Mouse (Mus musculus): Measurements from ENCODE around the gene Bace2. TPM values are rescaled to one million over a fixed set of nuclear protein-coding genes. Genes with fewer than 3 reads are reported as not detected.

The Bace2 gene
- polyA plus RNA-seq, 1 experiment, result 0.53 TPM

DNA sequence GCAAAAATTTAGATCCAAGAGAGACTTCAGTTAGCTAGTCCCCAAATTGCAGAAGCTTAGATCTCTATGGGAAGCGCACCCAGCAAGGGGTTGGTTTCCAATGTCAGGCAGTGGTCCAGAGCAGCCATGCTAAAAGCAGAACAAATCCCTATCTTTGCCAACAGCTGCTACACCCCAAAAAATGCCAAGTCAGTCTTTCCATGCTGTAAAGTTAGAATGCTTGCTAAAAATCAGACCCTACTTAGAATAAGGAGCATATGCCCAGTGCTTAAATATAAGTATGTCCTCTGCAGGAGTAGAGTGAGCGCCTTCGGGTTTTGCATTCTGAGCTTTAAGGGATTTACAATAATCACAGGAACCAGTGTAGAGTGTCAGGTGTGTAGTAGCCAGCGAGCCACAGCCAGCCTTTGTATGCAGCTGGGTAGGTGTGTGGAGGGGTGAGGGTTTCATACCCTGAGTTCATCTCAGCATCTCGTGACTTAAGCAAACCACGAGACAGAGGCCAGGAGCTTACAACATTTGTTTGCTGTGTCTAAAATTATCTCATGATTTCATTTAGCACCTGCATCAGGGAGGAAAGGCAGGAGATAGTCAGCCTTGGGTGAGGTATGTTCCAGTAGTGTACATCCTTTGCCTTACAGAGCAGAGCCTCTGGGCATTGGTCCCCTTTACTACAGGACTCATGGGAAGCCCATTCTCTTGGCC lies 62.4 kb downstream of the Bace2 start:
- Histone ChIP-seq H3ac (ENCODE audit: control insufficient read depth, insufficient read length) (no peak overlapping the region), H3K27me3 (ENCODE audit: control insufficient read depth, insufficient read depth, insufficient read length) (no peaks in the 10 kb centered on the region)
- TF ChIP-seq SRF (IDR thresholded peaks at IDR 0.05; ENCODE audit: control insufficient read depth, insufficient read length, low read depth), result no peak
- TF ChIP-seq MYOD1 (IDR thresholded peaks at IDR 0.05; ENCODE audit: control insufficient read depth in 1 of 3, insufficient read length in 2 of 3, low read depth in 2 of 3), result no peak
- no peak for TF ChIP-seq REST (IDR thresholded peaks at IDR 0.05; ENCODE audit: insufficient read depth, insufficient read length)
- TF ChIP-seq USF1 (IDR thresholded peaks at IDR 0.05; ENCODE audit: low read depth), result no peak
- no peak for TF ChIP-seq E2F4 (IDR thresholded peaks at IDR 0.05; ENCODE audit: insufficient read depth)
- no peak for TF ChIP-seq CEBPB (IDR thresholded peaks at IDR 0.05; ENCODE audit: insufficient read depth, poor library complexity, severe bottlenecking)
- TF ChIP-seq MAX (IDR thresholded peaks at IDR 0.05; ENCODE audit: low read depth), result no peak
- TF ChIP-seq MYOG (IDR thresholded peaks at IDR 0.05; ENCODE audit: control insufficient read depth in 1 of 3, insufficient read depth in 1 of 3, insufficient read length in 2 of 3, low read depth in 2 of 3), result no peak
- TF ChIP-seq TCF3 (IDR thresholded peaks at IDR 0.05; ENCODE audit: insufficient read length, low read depth), result no peak
- TF ChIP-seq TCF12 (IDR thresholded peaks at IDR 0.05; ENCODE audit: insufficient read depth, poor library complexity, severe bottlenecking), result no peak
- TF ChIP-seq POLR2AphosphoS2 (IDR thresholded peaks at IDR 0.05; ENCODE audit: insufficient read length, low read depth), result no peak
- no peak for TF ChIP-seq POLR2A (IDR thresholded peaks at IDR 0.05; ENCODE audit: insufficient read length, low read depth)

DNA sequence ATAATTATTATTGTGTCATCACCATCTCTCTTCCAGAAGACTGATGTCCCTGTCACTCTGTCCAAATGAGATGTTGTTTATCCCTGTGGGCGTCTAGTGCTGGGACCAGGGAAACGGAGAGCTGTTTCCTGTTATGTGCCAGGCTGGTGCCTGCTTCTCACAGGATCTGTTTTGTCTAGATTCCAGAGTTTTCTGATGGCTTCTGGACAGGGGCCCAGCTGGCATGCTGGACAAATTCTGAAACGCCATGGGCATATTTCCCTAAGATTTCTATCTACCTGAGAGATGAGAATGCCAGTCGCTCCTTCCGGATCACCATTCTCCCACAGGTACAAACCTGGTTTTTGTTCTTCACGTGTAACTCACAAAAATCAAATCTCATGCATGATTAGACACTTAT lies 65.1 kb downstream of the Bace2 start:
- Histone ChIP-seq H3ac (ENCODE audit: control insufficient read depth, insufficient read length) (no peak overlapping the region), H3K36me3 (ENCODE audit: control insufficient read depth, insufficient read depth) (no peaks in the 10 kb centered on the region), H3K4me3 (no peak overlapping the region), H3K79me2 (ENCODE audit: control insufficient read depth, insufficient read depth) (no peaks in the 10 kb centered on the region), H3K4me2 (ENCODE audit: low read depth) (no peak overlapping the region), H3K27me3 (ENCODE audit: control insufficient read depth, insufficient read depth, insufficient read length) (no peaks in the 10 kb centered on the region)
- TF ChIP-seq E2F4 (IDR thresholded peaks at IDR 0.05; ENCODE audit: insufficient read depth), result no peak
- no peak for TF ChIP-seq SRF (IDR thresholded peaks at IDR 0.05; ENCODE audit: control insufficient read depth, insufficient read length, low read depth)
- no peak for TF ChIP-seq POLR2AphosphoS2 (IDR thresholded peaks at IDR 0.05; ENCODE audit: insufficient read length, low read depth)
- TF ChIP-seq USF1 (IDR thresholded peaks at IDR 0.05; ENCODE audit: low read depth), result no peak
- no peak for TF ChIP-seq MYOD1 (IDR thresholded peaks at IDR 0.05; ENCODE audit: control insufficient read depth in 1 of 3, insufficient read length in 2 of 3, low read depth in 2 of 3)
- no peak for TF ChIP-seq TCF3 (IDR thresholded peaks at IDR 0.05; ENCODE audit: insufficient read length, low read depth)
- TF ChIP-seq POLR2A (IDR thresholded peaks at IDR 0.05; ENCODE audit: insufficient read length, low read depth), result no peak
- no peak for TF ChIP-seq MAX (IDR thresholded peaks at IDR 0.05; ENCODE audit: low read depth)

More for the DNA sequence above, 62.4 kb downstream of the Bace2 start:
- no peak overlapping the region for H3K4me3 ChIP-seq
- H3K4me2 ChIP-seq (ENCODE audit: low read depth), result no peak overlapping the region
- H3K79me2 ChIP-seq (ENCODE audit: control insufficient read depth, insufficient read depth), result no peaks in the 10 kb centered on the region
- H3K36me3 ChIP-seq (ENCODE audit: control insufficient read depth, insufficient read depth), result no peaks in the 10 kb centered on the region

DNA sequence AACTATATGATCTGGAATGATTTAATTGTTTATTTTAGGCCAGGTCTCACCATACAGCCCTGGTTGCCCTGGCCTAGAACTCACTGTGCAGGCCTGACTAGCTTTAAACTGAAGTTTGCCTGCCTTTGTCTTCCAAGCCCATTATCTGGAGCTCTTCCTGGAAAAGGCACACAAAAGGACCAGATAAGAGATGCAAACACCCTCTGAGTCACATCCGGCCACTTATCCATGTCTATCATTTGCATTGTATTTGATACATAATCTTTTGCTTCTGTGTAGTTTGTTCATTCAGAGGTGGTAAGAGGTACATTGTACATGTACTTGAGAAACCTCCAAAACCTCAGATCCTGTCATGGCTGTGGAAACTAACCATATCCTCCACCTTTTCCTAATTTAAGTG lies 67.1 kb downstream of the Bace2 start:
- no peak overlapping the region for H3K4me3 ChIP-seq
- H3K79me2 ChIP-seq (ENCODE audit: control insufficient read depth, insufficient read depth), result no peaks in the 10 kb centered on the region
- H3K4me2 ChIP-seq (ENCODE audit: low read depth), result no peak overlapping the region
- H3K27me3 ChIP-seq (ENCODE audit: control insufficient read depth, insufficient read depth, insufficient read length), result no peaks in the 10 kb centered on the region
- no peaks in the 10 kb centered on the region for H3K36me3 ChIP-seq (ENCODE audit: control insufficient read depth, insufficient read depth)
- H3ac ChIP-seq (ENCODE audit: control insufficient read depth, insufficient read length), result no peak overlapping the region
- TF ChIP-seq E2F4 (IDR thresholded peaks at IDR 0.05; ENCODE audit: insufficient read depth), result no peak
- no peak for TF ChIP-seq POLR2AphosphoS2 (IDR thresholded peaks at IDR 0.05; ENCODE audit: insufficient read length, low read depth)
- no peak for TF ChIP-seq CEBPB (IDR thresholded peaks at IDR 0.05; ENCODE audit: insufficient read depth, poor library complexity, severe bottlenecking)
- no peak for TF ChIP-seq TCF12 (IDR thresholded peaks at IDR 0.05; ENCODE audit: insufficient read depth, poor library complexity, severe bottlenecking)
- no peak for TF ChIP-seq MYOG (IDR thresholded peaks at IDR 0.05; ENCODE audit: control insufficient read depth in 1 of 3, insufficient read depth in 1 of 3, insufficient read length in 2 of 3, low read depth in 2 of 3)
- no peak for TF ChIP-seq POLR2A (IDR thresholded peaks at IDR 0.05; ENCODE audit: insufficient read length, low read depth)
- no peak for TF ChIP-seq TCF3 (IDR thresholded peaks at IDR 0.05; ENCODE audit: insufficient read length, low read depth)
- no peak for TF ChIP-seq REST (IDR thresholded peaks at IDR 0.05; ENCODE audit: insufficient read depth, insufficient read length)
- no peak for TF ChIP-seq MAX (IDR thresholded peaks at IDR 0.05; ENCODE audit: low read depth)
- TF ChIP-seq SRF (IDR thresholded peaks at IDR 0.05; ENCODE audit: control insufficient read depth, insufficient read length, low read depth), result no peak
- TF ChIP-seq USF1 (IDR thresholded peaks at IDR 0.05; ENCODE audit: low read depth), result no peak
- TF ChIP-seq MYOD1 (IDR thresholded peaks at IDR 0.05; ENCODE audit: control insufficient read depth in 1 of 3, insufficient read length in 2 of 3, low read depth in 2 of 3), result no peak

DNA sequence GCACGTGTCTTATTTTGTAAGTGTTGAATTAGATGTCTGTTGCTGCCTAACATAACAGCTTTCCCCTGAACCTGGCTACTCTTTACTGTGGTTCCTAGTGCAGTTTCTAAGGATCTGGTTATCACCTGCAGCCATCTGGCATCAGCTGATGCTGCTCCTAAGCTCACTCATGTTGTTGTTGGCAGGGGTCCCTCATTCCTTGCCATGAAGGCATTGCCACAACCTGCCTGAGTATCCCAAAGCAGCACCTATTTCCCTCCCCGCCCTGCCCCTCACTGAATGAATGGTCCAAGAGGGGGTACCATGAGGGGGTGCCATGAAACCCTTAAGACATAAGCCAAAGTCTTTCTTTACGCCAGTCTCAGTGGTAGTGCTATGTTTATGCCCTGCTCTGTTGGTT lies 71.5 kb downstream of the Bace2 start:
- Histone ChIP-seq H3K79me2 (ENCODE audit: control insufficient read depth, insufficient read depth) (no peaks in the 10 kb centered on the region), H3K4me3 (no peak overlapping the region), H3K4me2 (ENCODE audit: low read depth) (no peak overlapping the region), H3K27me3 (ENCODE audit: control insufficient read depth, insufficient read depth, insufficient read length) (no peaks in the 10 kb centered on the region), H3K36me3 (ENCODE audit: control insufficient read depth, insufficient read depth) (no peaks in the 10 kb centered on the region), H3ac (ENCODE audit: control insufficient read depth, insufficient read length) (no peak overlapping the region)
- TF ChIP-seq MYOG (IDR thresholded peaks at IDR 0.05; ENCODE audit: control insufficient read depth in 1 of 3, insufficient read depth in 1 of 3, insufficient read length in 2 of 3, low read depth in 2 of 3), result no peak
- TF ChIP-seq TCF12 (IDR thresholded peaks at IDR 0.05; ENCODE audit: insufficient read depth, poor library complexity, severe bottlenecking), result no peak
- TF ChIP-seq MYOD1 (IDR thresholded peaks at IDR 0.05; ENCODE audit: control insufficient read depth in 1 of 3, insufficient read length in 2 of 3, low read depth in 2 of 3), result no peak
- no peak for TF ChIP-seq CEBPB (IDR thresholded peaks at IDR 0.05; ENCODE audit: insufficient read depth, poor library complexity, severe bottlenecking)
- no peak for TF ChIP-seq POLR2A (IDR thresholded peaks at IDR 0.05; ENCODE audit: insufficient read length, low read depth)
- TF ChIP-seq REST (IDR thresholded peaks at IDR 0.05; ENCODE audit: insufficient read depth, insufficient read length), result no peak
- TF ChIP-seq USF1 (IDR thresholded peaks at IDR 0.05; ENCODE audit: low read depth), result no peak

Data from myocyte (in vitro differentiated cells).